Mouse (Mus musculus) cerebellum, postnatal 36 days (tissue): ENCODE data around the gene Sbf1.
A peak's percentile ranks its signal among the peaks of the same experiment; 100 is the strongest.

Source experiments
- DNase-seq, 2 experiments: peaks; one replicate each; pipeline ENCODE4 v3.0.0; 2021 to 2022; ENCODE audit warnings: mixed read lengths in 2 of 2

Sbf1 gene

GRCm38 (mm10) chr15:89277366-89277765 lies 37.7 kb downstream of the Sbf1 start:
- no peak for DNase-seq

GRCm38 (mm10) chr15:89275497-89275896 lies 39.6 kb downstream of the Sbf1 start:
- DNase-seq, result no peak

- no peak for DNase-seq
These were observed 50.6 kb downstream of the Sbf1 start for GRCm38 (mm10) chr15:89264485-89264884.

GRCm38 (mm10) chr15:89258997-89259396 lies 56.1 kb downstream of the Sbf1 start:
- DNase-seq, result peak; percentile 68 to 72

GRCm38 (mm10) chr15:89255330-89255729 lies 59.8 kb downstream of the Sbf1 start:
- DNase-seq, result no peak

- no peak for DNase-seq
These were observed 66.0 kb downstream of the Sbf1 start for GRCm38 (mm10) chr15:89249063-89249462.

- no peak for DNase-seq
These were observed 74.1 kb downstream of the Sbf1 start for GRCm38 (mm10) chr15:89241025-89241424.

- no peak for DNase-seq
These were observed 75.2 kb downstream of the Sbf1 start for GRCm38 (mm10) chr15:89239751-89240392.
